ENCODE assay signal across 7 mouse cellular contexts in genomic region chr17:79975150-79975757, GRCm38 (mm10).
DNase-seq lines count a peak whose midpoint lies in the region; ATAC-seq lines count a peak whose summit lies in the region.
"Not testable (repeated sequence)": the region's sequence is repeated elsewhere in the genome, so short reads cannot be mapped to it uniquely, and the experiment has no call there.

No protein-coding gene starts in this region.

- not testable (repeated sequence) for H3K36me3 ChIP-seq in erythroblast, embryonic 14.5 days (ENCODE audit: control insufficient read depth); heart, embryonic 14.5 days (ENCODE audit: control insufficient read depth, insufficient read depth, low read length); intestine, embryonic 15.5 days; midbrain, embryonic 10.5 days

- H3K4me2 ChIP-seq in heart, embryonic 14.5 days (ENCODE audit: low read length): peak overlapping the region; percentile 53
- peak overlapping the region; percentile 45 for H3K4me2 ChIP-seq in intestine, embryonic 15.5 days (replicated peaks)

- H3K27me3 ChIP-seq in erythroblast, embryonic 14.5 days (ENCODE audit: control insufficient read depth); heart, embryonic 14.5 days (ENCODE audit: control insufficient read depth, insufficient read depth, low read length); intestine, embryonic 15.5 days (replicated peaks): not testable (repeated sequence)
- H3K27me3 ChIP-seq in midbrain, embryonic 10.5 days (ENCODE audit: low read depth, poor library complexity, severe bottlenecking): peaks cover 11% of the 10 kb centered on the region

- not testable (repeated sequence) for H3K27ac ChIP-seq in heart, embryonic 14.5 days (replicated peaks in 1 of 2; ENCODE audit: control insufficient read depth in 1 of 2, insufficient read depth in 1 of 2, low read depth in 2 of 2, low read length in 2 of 2); intestine, embryonic 15.5 days; midbrain, embryonic 10.5 days (replicated peaks)

- peak overlapping the region; percentile 51 for H3K4me3 ChIP-seq in erythroblast, embryonic 14.5 days (replicated peaks)
- H3K4me3 ChIP-seq in heart, embryonic 14.5 days (ENCODE audit: control insufficient read depth in 1 of 2, insufficient read depth in 1 of 2, low read depth in 1 of 2, low read length in 2 of 2): not testable (repeated sequence)
- peak overlapping the region; percentile 4; the same call in 1 of the 2 replicates for H3K4me3 ChIP-seq in intestine, embryonic 15.5 days (replicated peaks)
- H3K4me3 ChIP-seq in midbrain, embryonic 10.5 days: peak overlapping the region; percentile 31

- DNase-seq in R1 (ENCODE audit: low read depth, low spot score): peak; percentile 81
- DNase-seq in liver: peak; percentile 61
- not testable (repeated sequence) for DNase-seq in midbrain, embryonic 10.5 days (ENCODE audit: low spot score)
- peak; percentile 19 for DNase-seq in ovary, postnatal 36 days (ENCODE audit: low spot score)

- WGBS in heart, embryonic 14.5 days: 14% methylated on average over 16 of the region's 16 CpGs
- WGBS in intestine, embryonic 15.5 days: 19% methylated on average over 16 of the region's 16 CpGs
- WGBS in midbrain, embryonic 10.5 days: 28% methylated on average over 16 of the region's 16 CpGs

- not testable (repeated sequence) for H3K9me3 ChIP-seq in erythroblast, embryonic 14.5 days (ENCODE audit: control insufficient read depth, low read length); heart, embryonic 14.5 days (ENCODE audit: control insufficient read depth, low read length); intestine, embryonic 15.5 days; midbrain, embryonic 10.5 days (replicated peaks)

- H3K4me1 ChIP-seq in erythroblast, embryonic 14.5 days (ENCODE audit: control insufficient read depth): peaks cover 33% of the 10 kb centered on the region
- H3K4me1 ChIP-seq in heart, embryonic 14.5 days (ENCODE audit: control insufficient read depth in 2 of 2, insufficient read depth in 2 of 2, low read length in 2 of 2): not testable (repeated sequence)
- peaks cover 16% of the 10 kb centered on the region; the same call in 1 of the 2 replicates for H3K4me1 ChIP-seq in intestine, embryonic 15.5 days (replicated peaks)
- peaks cover 28% of the 10 kb centered on the region for H3K4me1 ChIP-seq in midbrain, embryonic 10.5 days

- H3K9ac ChIP-seq in heart, embryonic 14.5 days (ENCODE audit: low read length); intestine, embryonic 15.5 days: not testable (repeated sequence)

- ATAC-seq in heart, embryonic 14.5 days (ENCODE audit: insufficient number of reproducible peaks, insufficient read depth, low FRiP score, low read depth): not testable (repeated sequence)
- ATAC-seq in intestine, embryonic 15.5 days: peak; percentile 10; the same call in 1 of the 2 replicates
